ENCODE assay signal across 9 mouse cellular contexts in genomic region chr16:35164361-35165224, GRCm38 (mm10). TPM values are rescaled to one million over a fixed set of nuclear protein-coding genes. Genes with fewer than 3 reads are reported as not detected.
DNase-seq lines count a peak whose midpoint lies in the region; TF ChIP-seq lines count a peak whose summit lies in the region.
"Had no signal": no experiment of that assay in that cellular context is flagged by ENCODE, and none has a peak within 500 bp of the region (broad histone marks: within the 10 kb centered on the region; RNA-seq: fewer than 3 reads in every experiment).

No protein-coding gene starts in this region.

- no peaks in the 10 kb centered on the region for H3K9me3 ChIP-seq in midbrain, embryonic 10.5 days (replicated peaks)

- DNase-seq in cerebellum, adult 2 months = peak in 1 of 2 experiments; percentile 18
- no peak for DNase-seq in cerebellum, postnatal 10 days
- DNase-seq in lung, postnatal 10 days = peak; percentile 29
- no peak for DNase-seq in lung, postnatal 25 days (ENCODE audit: low spot score)
- DNase-seq in midbrain, embryonic 10.5 days (ENCODE audit: low spot score) = peak; percentile 61
- DNase-seq in telencephalon, adult 2 months (ENCODE audit: low read depth, low spot score) = peak; percentile 70
- no peak for DNase-seq in urinary bladder, adult 2 months (ENCODE audit: low spot score)
- no peak for DNase-seq in testis, postnatal 10 days (ENCODE audit: low spot score)
- DNase-seq: layer of hippocampus, postnatal 36 days had no signal

- WGBS in cerebellum, adult 2 months = 52% methylated on average over 19 of the region's 19 CpGs
- WGBS in midbrain, embryonic 10.5 days = 52% methylated on average over 19 of the region's 19 CpGs

- peaks cover 16% of the 10 kb centered on the region; the same call in 1 of the 2 replicates for H3K4me1 ChIP-seq in cerebellum, adult 2 months (ENCODE audit: control insufficient read depth, insufficient read depth, low read length)
- H3K4me1 ChIP-seq in midbrain, embryonic 10.5 days = peaks cover 31% of the 10 kb centered on the region

- peak overlapping the region; percentile 46; the same call in 1 of the 2 replicates for H3K27ac ChIP-seq in cerebellum, adult 2 months (ENCODE audit: insufficient read depth, low read length)
- H3K27ac ChIP-seq in midbrain, embryonic 10.5 days (replicated peaks) = peak overlapping the region; percentile 79

- H3K4me3 ChIP-seq in cerebellum, adult 2 months (replicated peaks; ENCODE audit: insufficient read depth, low read depth, low read length) = no peak overlapping the region
- peak overlapping the region; percentile 7 for H3K4me3 ChIP-seq in midbrain, embryonic 10.5 days

- H3K27me3 ChIP-seq in cerebellum, adult 2 months (ENCODE audit: control insufficient read depth, insufficient read depth, low read length) = no peaks in the 10 kb centered on the region
- peaks cover 10% of the 10 kb centered on the region; the same call in 1 of the 2 replicates for H3K27me3 ChIP-seq in midbrain, embryonic 10.5 days (ENCODE audit: low read depth, poor library complexity, severe bottlenecking)

- TF ChIP-seq CTCF in cerebellum, adult 2 months (IDR thresholded peaks at IDR 0.05; ENCODE audit: borderline replicate concordance, insufficient read depth, low read depth, low read length) = no peak

- no peak for TF ChIP-seq POLR2A in cerebellum, adult 2 months (IDR thresholded peaks at IDR 0.05; ENCODE audit: borderline replicate concordance, insufficient read depth, low read length)

- H3K36me3 ChIP-seq in midbrain, embryonic 10.5 days = no peaks in the 10 kb centered on the region

RNA-seq across cellular contexts. Expression of gene Adcy5, which starts 9.9 kb away (rescaled TPM):
- polyA plus RNA-seq in cerebellum, adult 2 months (2012; rRNA removed) = 36.0 and 37.7 TPM in 2 replicates
- 0.72 and 1.8 TPM in 2 replicates for polyA plus RNA-seq in midbrain, embryonic 10.5 days (2016; fragmentation: Nextera tagmentation; extraction: Ambion mirVana)
- polyA plus RNA-seq in urinary bladder, adult 2 months (2012; rRNA removed) = 57.9 and 78.1 TPM in 2 replicates

Comparison
In these comparisons a context has a peak if more than half of its experiments do, and no peak if none do; other contexts are left out.
1. DNase-seq: peak in lung, postnatal 10 days (single experiment), midbrain, embryonic 10.5 days (single experiment) and telencephalon, adult 2 months (single experiment); none in cerebellum, postnatal 10 days (0 of 2), lung, postnatal 25 days (single experiment), urinary bladder, adult 2 months (single experiment) and testis, postnatal 10 days (single experiment).
2. RNA of gene Adcy5, which starts 9.9 kb away (polyA plus RNA-seq): 57.9 to 78.1 TPM in urinary bladder, adult 2 months and 36.0 to 37.7 TPM in cerebellum, adult 2 months; 0.72 to 1.8 TPM in midbrain, embryonic 10.5 days; every median in the first group is over 10 times any median in the second.